9 mouse cellular contexts compared by ENCODE assay signal in genomic region chr15:96290001-96290400, GRCm38 (mm10). TPM values are rescaled to one million over a fixed set of nuclear protein-coding genes. Genes with fewer than 3 reads are reported as not detected.
A peak's percentile ranks its signal among the peaks of the same experiment; 100 is the strongest.
DNase-seq lines count a peak whose midpoint lies in the region; ATAC-seq and TF ChIP-seq lines count a peak whose summit lies in the region.
"Had no signal": no experiment of that assay in that cellular context is flagged by ENCODE, and none has a peak within 500 bp of the region (broad histone marks: within the 10 kb centered on the region; RNA-seq: fewer than 3 reads in every experiment).

No protein-coding gene starts in this region.

- DNase-seq in neural tube, embryonic 11.5 days (ENCODE audit: low spot score) = no peak
- no peak for DNase-seq in neural tube, embryonic 10.5 days (ENCODE audit: extremely low spot score, low spot score)
- no peak for DNase-seq in limb, embryonic 14.5 days (ENCODE audit: low spot score)
- no peak for DNase-seq in gastrocnemius, postnatal 36 days
- DNase-seq: cerebellum, adult 8-10 months; thymus, adult 18-20 months had no signal

- H3K36me3 ChIP-seq in neural tube, embryonic 11.5 days (ENCODE audit: control insufficient read depth, insufficient read depth, low read length) = no peaks in the 10 kb centered on the region
- no peaks in the 10 kb centered on the region for H3K36me3 ChIP-seq in forebrain, embryonic 16.5 days (ENCODE audit: control insufficient read depth, insufficient read depth)
- H3K36me3 ChIP-seq in limb, embryonic 14.5 days (ENCODE audit: control insufficient read depth, insufficient read depth, low read length) = peaks cover 17% of the 10 kb centered on the region
- peaks cover 1% of the 10 kb centered on the region; the same call in 1 of the 2 replicates for H3K36me3 ChIP-seq in neural tube, embryonic 15.5 days

- H3K4me1 ChIP-seq in neural tube, embryonic 11.5 days (ENCODE audit: control insufficient read depth, insufficient read depth, low read length) = peaks cover 6% of the 10 kb centered on the region
- peaks cover 15% of the 10 kb centered on the region for H3K4me1 ChIP-seq in forebrain, embryonic 16.5 days (replicated peaks; ENCODE audit: control insufficient read depth, insufficient read depth, low read length)
- H3K4me1 ChIP-seq in limb, embryonic 14.5 days (ENCODE audit: control insufficient read depth, insufficient read depth, low read length) = peaks cover 9% of the 10 kb centered on the region
- H3K4me1 ChIP-seq in neural tube, embryonic 15.5 days = peaks cover 22% of the 10 kb centered on the region

- no peak overlapping the region for H3K4me3 ChIP-seq in neural tube, embryonic 11.5 days (ENCODE audit: low read depth, low read length)
- H3K4me3 ChIP-seq in forebrain, embryonic 16.5 days (replicated peaks; ENCODE audit: low read length) = no peak overlapping the region
- no peak overlapping the region for H3K4me3 ChIP-seq in limb, embryonic 14.5 days (replicated peaks; ENCODE audit: low read length)
- H3K4me3 ChIP-seq in neural tube, embryonic 15.5 days (replicated peaks) = no peak overlapping the region

- WGBS in neural tube, embryonic 11.5 days = 96% methylated on average over 1 of the region's 1 CpGs
- WGBS in forebrain, embryonic 16.5 days = 58% methylated on average over 1 of the region's 1 CpGs
- WGBS in limb, embryonic 14.5 days = 59% methylated on average over 1 of the region's 1 CpGs
- 66% methylated on average over 1 of the region's 1 CpGs for WGBS in neural tube, embryonic 15.5 days

- no peak overlapping the region for H3K9ac ChIP-seq in neural tube, embryonic 11.5 days (ENCODE audit: low read length)
- no peak overlapping the region for H3K9ac ChIP-seq in forebrain, embryonic 16.5 days (replicated peaks; ENCODE audit: low read depth, low read length)
- H3K9ac ChIP-seq in limb, embryonic 14.5 days (ENCODE audit: low read depth, low read length, severe bottlenecking) = no peak overlapping the region
- H3K9ac ChIP-seq in neural tube, embryonic 15.5 days (replicated peaks) = no peak overlapping the region; the same call in 1 of the 2 replicates

- H3K9me3 ChIP-seq in neural tube, embryonic 11.5 days (ENCODE audit: control insufficient read depth, low read length) = no peaks in the 10 kb centered on the region
- H3K9me3 ChIP-seq in forebrain, embryonic 16.5 days (ENCODE audit: control insufficient read depth, low read length) = no peaks in the 10 kb centered on the region
- no peaks in the 10 kb centered on the region for H3K9me3 ChIP-seq in limb, embryonic 14.5 days (ENCODE audit: control insufficient read depth, low read length)
- H3K9me3 ChIP-seq in neural tube, embryonic 15.5 days (replicated peaks) = no peaks in the 10 kb centered on the region

- H3K27ac ChIP-seq in neural tube, embryonic 11.5 days (ENCODE audit: low read depth, low read length) = no peak overlapping the region
- H3K27ac ChIP-seq in forebrain, embryonic 16.5 days (ENCODE audit: low read length) = no peak overlapping the region
- H3K27ac ChIP-seq in limb, embryonic 14.5 days (replicated peaks; ENCODE audit: low read depth, low read length) = no peak overlapping the region
- no peak overlapping the region for H3K27ac ChIP-seq in neural tube, embryonic 15.5 days (replicated peaks)

- ATAC-seq in neural tube, embryonic 11.5 days (ENCODE audit: insufficient read depth, low FRiP score, low TSS enrichment) = no peak
- ATAC-seq in forebrain, embryonic 16.5 days = no peak
- no peak for ATAC-seq in limb, embryonic 14.5 days (ENCODE audit: low FRiP score, low read depth)
- ATAC-seq in neural tube, embryonic 15.5 days (ENCODE audit: low FRiP score) = no peak
- ATAC-seq in erythroid progenitor cell, adult 5-6 weeks (replicated peaks; ENCODE audit: low FRiP score, poor library complexity, severe bottlenecking) = no peak

- H3K4me2 ChIP-seq in neural tube, embryonic 11.5 days (ENCODE audit: low read depth) = peak overlapping the region; percentile 25; the same call in 1 of the 2 replicates
- peak overlapping the region; percentile 41 for H3K4me2 ChIP-seq in forebrain, embryonic 16.5 days (ENCODE audit: low read length)
- peak overlapping the region; percentile 19 for H3K4me2 ChIP-seq in limb, embryonic 14.5 days (replicated peaks; ENCODE audit: low read depth, low read length, severe bottlenecking)
- peak overlapping the region; percentile 44 for H3K4me2 ChIP-seq in neural tube, embryonic 15.5 days

- H3K27me3 ChIP-seq in neural tube, embryonic 11.5 days (ENCODE audit: control insufficient read depth, insufficient read depth, low read length) = no peaks in the 10 kb centered on the region
- no peaks in the 10 kb centered on the region for H3K27me3 ChIP-seq in forebrain, embryonic 16.5 days (replicated peaks; ENCODE audit: control insufficient read depth, insufficient read depth, low read length)
- no peaks in the 10 kb centered on the region for H3K27me3 ChIP-seq in limb, embryonic 14.5 days (ENCODE audit: control insufficient read depth, insufficient read depth, low read length)
- H3K27me3 ChIP-seq in neural tube, embryonic 15.5 days (replicated peaks) = no peaks in the 10 kb centered on the region

- no peak for TF ChIP-seq POLR2A in limb, embryonic 14.5 days (IDR thresholded peaks at IDR 0.05; ENCODE audit: borderline replicate concordance, extremely low read depth, insufficient read depth, insufficient read length)

- intact Hi-C loops in gastrocnemius, postnatal 36 days (cut with DNase I) = no loop called here

RNA-seq across cellular contexts. Expression of gene Arid2, which starts 2.7 kb away (rescaled TPM):
- polyA plus RNA-seq in neural tube, embryonic 11.5 days (2014; fragmentation: Nextera tagmentation; extraction: Ambion mirVana) = 40.1 and 40.3 TPM in 2 replicates
- 28.7 and 29.8 TPM in 2 replicates for polyA plus RNA-seq in forebrain, embryonic 16.5 days (2015; fragmentation: Nextera tagmentation; extraction: Ambion mirVana)
- 30.9 and 35.9 TPM in 2 replicates for polyA plus RNA-seq in limb, embryonic 14.5 days (2012; rRNA removed)
- 28.7 and 32.7 TPM in 2 replicates for polyA plus RNA-seq in limb, embryonic 14.5 days (2014; fragmentation: Nextera tagmentation; extraction: Ambion mirVana)
- 15.9 and 18.1 TPM in 2 replicates for polyA plus RNA-seq in neural tube, embryonic 15.5 days (2015; fragmentation: Nextera tagmentation; extraction: Ambion mirVana)
- total RNA-seq in erythroid progenitor cell, adult 5-6 weeks (2015; ENCODE audit: low replicate concordance) = 81.3 and 89.0 TPM in 2 replicates
- total RNA-seq in erythroid progenitor cell, adult 5-6 weeks (2017; ENCODE audit: low replicate concordance) = 78.7 and 94.4 TPM in 2 replicates
- total RNA-seq in gastrocnemius, postnatal 36 days (2021) = 10 to 100 TPM; 11.0 to 13.1 TPM
